Mouse (Mus musculus): ENCODE measurements at regions not wholly inside any gene's neighbourhood (a gene's known extent, or its start where the extent isn't known, plus 50 kb on each side); places are given as distances from the start of the nearest gene placed in this dataset.
A peak's percentile ranks its signal among the peaks of the same experiment; 100 is the strongest.
"Not testable (repeated sequence)": the region's sequence is repeated elsewhere in the genome, so short reads cannot be mapped to it uniquely, and the experiment has no call there.

DNA sequence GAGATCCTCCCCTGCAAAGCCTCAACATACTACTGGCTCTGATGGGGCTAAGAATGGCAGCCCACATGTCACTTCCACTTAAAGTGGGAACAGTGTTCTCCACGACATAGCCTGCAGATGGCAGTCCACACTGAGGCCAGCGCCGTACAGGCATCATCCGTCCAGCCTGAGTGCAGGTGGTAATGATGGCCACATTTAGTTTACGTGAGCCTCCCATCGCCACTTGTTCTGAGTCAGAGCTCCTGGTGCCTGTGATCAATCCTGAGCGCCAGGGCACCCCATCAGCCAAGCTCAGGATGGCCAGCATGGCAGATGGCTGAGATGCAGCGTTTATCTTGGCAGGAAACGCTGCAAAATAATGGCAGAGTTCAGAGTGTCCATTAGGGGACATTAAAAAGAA, 159.6 kb downstream of the Adgrd1 start:
- DNase-seq = no peak

DNA sequence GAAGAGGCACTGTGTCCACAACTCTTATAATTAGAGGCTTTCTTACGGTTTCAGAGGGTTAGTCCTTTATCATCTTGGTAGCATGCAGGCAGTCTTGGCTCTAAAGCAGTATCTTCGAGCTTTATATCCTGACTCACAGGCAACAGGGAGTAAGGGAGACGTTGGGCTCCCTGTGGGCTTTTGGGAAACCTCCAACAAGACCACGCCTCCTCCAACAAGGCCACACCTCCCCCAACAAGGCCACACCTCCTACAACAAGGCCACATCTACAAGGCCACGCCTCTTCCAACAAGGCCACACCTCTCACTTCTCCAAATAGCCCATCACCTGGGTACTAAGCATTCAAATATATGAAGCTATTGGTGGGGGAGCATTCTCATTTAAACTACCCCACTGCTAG, 160.7 kb downstream of the Adgrd1 start:
- DNase-seq = no peak

- no peak for DNase-seq
Measured at GRCm38 (mm10) chr5:129260689-129261088, 164.1 kb downstream of the Adgrd1 start.

GRCm38 (mm10) chr5:129263118-129263517, 166.6 kb downstream of the Adgrd1 start:
- DNase-seq = no peak

DNA sequence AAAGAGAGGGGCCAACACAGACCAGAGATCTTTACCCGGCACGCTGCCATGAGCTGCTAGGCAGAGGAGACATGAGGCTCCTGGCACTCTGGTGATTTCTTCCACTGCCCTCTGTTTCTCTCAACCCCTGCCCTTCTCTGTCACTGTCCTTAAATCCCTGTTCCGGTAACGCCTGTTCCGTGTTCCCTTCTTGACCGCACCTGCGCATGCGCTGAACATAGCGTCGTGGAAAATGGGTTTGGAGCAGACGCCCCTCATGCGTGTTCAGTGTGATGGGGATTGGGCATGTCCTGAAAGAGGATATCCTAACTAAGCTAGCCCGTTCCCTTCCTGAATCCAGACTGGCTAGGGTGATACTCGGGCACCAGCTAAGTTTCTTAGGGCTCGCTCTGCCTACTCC, 167.8 kb downstream of the Adgrd1 start:
- DNase-seq = no peak

GRCm38 (mm10) chr5:129268456-129268855, 171.9 kb downstream of the Adgrd1 start:
- no peak for DNase-seq

GRCm38 (mm10) chr5:129270051-129270472, 173.5 kb downstream of the Adgrd1 start:
- DNase-seq = no peak

- no peak for DNase-seq
Measured at GRCm38 (mm10) chr5:129281406-129281805, 184.9 kb downstream of the Adgrd1 start.

GRCm38 (mm10) chr5:129282133-129282532, 185.6 kb downstream of the Adgrd1 start:
- DNase-seq = no peak

DNA sequence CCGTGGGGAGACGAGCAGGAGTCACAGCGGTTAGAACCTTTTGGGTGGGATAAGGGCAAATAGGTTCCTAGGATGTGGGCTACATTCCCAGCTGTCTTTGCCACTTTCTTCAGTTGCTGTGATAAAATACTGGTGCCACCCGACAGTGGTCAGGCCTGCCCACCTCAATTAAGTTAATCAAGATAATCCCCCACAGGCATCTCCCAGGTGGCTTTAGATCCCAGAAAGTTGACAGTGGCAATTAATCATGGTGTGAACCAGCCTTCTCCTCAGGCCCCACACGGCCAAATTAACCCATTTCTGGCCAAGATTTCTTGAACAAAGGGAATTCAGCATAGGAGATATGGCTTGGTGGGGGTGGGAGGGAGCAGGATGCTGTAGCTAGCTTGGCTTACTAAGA, 186.3 kb downstream of the Adgrd1 start:
- no peak for DNase-seq

GRCm38 (mm10) chr5:129287481-129287880, 190.9 kb downstream of the Adgrd1 start:
- DNase-seq = no peak

GRCm38 (mm10) chr5:129292821-129293220, 196.3 kb downstream of the Adgrd1 start:
- not testable (repeated sequence) for DNase-seq

- not testable (repeated sequence) for DNase-seq
Measured at GRCm38 (mm10) chr5:129294861-129295542, 198.5 kb downstream of the Adgrd1 start.

GRCm38 (mm10) chr5:129297657-129298349, 201.3 kb downstream of the Adgrd1 start:
- no peak for DNase-seq

DNA sequence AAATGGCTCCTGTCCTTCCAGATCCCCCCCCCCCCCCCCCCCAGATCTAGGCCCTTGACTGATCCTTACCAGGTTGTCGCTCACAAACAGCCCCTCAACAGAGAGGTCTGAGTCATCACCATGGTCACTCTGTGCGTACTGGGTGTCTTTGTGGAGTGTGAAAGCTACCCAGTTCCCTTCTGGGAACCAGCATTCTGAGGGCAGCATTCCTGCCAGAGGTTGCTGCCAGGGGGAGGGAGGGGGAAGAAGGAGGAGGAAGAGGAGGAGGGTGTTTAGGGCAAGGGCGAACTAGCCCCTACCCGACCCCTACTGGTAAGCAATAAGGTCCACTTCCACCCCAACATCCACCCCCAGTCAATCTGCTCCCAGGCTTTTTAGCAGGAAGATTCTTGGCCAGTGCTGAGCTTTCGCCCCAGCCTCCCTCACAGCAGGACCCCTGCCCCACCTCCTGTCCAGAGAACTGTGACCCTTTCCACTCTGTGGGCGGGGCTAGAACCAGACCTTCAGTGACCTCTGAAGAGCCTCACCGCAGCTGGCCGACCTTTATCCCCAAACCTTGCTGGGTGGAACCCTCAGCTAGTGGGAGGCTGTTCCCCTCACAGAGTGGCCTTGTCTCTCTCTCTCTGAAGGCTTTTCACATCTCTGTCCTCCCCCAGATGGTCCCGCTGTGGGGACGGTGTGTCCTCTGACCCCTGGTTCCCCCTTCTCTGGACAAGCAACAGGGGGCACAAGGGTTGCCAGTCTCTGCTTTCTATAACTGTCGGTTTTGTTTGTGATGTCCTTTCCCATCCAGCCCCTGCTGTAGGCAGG, 202.2 kb upstream of the Sfswap start:
- DNase-seq = no peak

GRCm38 (mm10) chr5:129299456-129299765, 201.6 kb upstream of the Sfswap start:
- DNase-seq = no peak

DNA sequence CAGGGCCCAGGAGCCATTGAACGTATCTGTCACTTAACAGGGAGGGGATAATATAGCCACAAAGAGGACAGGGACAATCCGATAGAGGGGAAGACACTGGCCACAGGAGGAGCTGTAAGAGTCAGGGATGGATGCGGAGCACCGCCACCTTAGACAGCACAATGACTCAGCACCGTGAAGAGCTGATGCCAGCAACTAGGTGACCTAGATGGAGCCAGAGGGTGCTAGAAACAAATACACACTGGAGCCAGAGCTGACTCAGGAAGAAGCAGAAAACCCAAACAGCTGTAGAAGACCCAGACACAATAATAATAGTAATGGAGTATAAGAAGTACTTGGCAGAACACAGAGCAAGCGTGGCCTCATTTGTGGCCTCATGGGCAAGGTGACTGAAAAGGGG, 200.6 kb upstream of the Sfswap start:
- no peak for DNase-seq

DNA sequence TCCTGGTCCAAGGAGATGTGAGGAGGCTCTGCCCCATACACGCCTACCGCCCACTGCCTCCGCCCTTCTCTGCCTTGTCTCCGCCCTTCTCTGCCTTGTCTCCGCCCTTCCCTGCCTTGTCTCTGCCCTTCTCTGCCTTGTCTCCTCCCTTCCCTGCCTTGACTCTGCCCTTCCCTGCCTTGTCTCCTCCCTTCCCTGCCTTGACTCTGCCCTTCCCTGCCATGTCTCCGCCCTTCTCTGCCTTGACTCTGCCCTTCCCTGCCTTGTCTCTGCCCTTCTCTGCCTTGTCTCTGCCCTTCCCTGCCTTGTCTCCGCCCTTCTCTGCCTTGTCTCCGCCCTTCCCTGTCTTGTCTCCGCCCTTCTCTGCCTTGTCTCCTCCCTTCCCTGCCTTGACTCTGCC, 185.4 kb upstream of the Sfswap start:
- no peak for DNase-seq

DNA sequence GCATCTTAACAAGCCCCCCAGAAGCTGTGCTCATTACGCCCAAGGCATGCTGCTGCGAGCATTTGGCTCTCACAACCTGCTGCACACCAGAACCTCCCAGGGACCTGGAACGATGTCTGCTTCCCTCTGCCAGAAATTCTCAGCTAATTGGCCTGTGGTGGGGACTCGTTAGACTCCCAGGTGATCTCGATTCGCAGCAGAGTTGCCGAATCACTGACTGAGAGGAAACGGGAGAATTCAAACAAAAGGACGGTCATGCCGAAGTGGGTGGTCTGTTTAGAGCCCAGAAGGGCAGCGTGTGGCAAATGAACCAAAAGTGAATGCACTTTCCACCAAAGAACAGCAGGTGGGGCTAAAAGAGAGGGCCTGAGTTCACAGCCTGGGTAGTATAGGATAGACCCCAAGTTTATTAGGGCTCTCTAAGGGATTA, 169.9 kb upstream of the Sfswap start:
- no peak for DNase-seq

- DNase-seq = no peak
Measured at GRCm38 (mm10) chr5:129332014-129332413, 169.0 kb upstream of the Sfswap start.

GRCm38 (mm10) chr5:129338511-129338910, 162.5 kb upstream of the Sfswap start:
- DNase-seq = peak; percentile 40

- DNase-seq = peak; percentile 17
Measured at GRCm38 (mm10) chr5:129344038-129344437, 157.0 kb upstream of the Sfswap start.

- DNase-seq = no peak
Measured at GRCm38 (mm10) chr5:129350024-129350423, 151.0 kb upstream of the Sfswap start.

DNA sequence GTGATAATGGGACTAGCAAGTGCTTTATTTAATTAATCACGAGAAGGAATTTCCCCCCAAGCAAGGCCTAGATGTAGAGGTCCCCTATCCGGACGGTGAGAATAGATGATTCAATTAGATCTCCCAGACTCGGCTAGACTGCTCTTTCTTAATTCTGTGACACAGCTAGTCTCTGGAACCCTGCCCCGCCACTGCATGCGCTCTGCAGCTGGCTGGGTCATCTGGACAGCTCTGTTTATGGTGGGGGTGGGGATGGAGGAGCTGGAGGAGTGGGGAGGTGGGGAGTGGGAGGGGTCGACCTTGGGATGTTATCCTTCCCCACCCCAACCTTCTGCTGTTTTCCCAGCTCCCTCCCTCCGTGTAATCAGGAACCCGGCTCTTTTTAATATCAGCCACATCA, 147.5 kb upstream of the Sfswap start:
- DNase-seq = no peak

Measured in right cerebral cortex, postnatal 14 days (tissue).